Comparison of ENCODE assay signal across 9 mouse cellular contexts in the genomic region with DNA sequence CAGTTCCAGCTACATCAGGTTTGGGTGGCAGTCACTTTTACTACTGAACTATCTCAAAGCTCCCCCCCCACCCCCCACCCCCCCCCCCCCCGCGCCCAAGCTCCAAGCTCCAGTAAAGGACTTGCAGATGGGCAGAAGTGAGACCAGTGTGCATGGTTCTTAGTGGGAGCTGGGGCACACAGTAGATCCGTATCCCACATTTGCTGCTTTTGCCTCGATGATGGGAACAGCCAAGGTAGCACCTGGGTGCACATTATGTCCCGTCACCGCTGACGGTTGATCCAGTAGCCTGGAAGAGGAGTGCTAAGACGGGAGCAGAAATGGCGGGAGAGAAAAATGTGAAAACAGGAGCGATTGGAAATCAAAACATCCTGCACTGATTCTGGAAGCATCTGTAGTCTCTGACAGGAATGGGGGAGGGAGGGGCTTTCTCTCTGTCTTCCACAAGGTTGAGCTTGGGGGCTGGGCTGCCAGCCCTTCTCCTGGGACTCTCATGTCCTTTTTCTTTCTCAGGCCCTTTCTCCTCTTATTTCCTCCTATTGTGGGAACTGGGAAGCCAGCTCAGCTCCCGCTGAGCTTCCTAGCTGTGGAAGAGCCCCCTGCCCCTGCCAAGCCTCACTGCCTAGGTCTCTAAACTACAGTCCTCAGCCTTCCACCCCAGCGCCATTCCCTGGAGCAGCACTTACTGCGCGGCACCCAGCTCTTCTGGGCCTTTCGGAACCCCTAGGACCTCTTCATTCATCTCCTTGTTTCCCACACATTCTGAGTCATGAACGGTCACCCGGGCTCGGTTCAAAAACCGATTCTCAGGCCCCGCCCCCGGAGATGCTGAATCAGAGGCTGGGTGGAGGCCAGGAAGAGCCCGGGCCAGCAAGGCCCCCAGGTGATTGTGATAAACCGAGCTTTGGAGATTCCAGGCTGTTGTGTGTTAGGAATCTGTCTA. TPM values are rescaled to one million over a fixed set of nuclear protein-coding genes. Genes with fewer than 3 reads are reported as not detected.
DNase-seq lines count a peak whose midpoint lies in the region; ATAC-seq and TF ChIP-seq lines count a peak whose summit lies in the region.
"Had no signal": no experiment of that assay in that cellular context is flagged by ENCODE, and none has a peak within 500 bp of the region (broad histone marks: within the 10 kb centered on the region; RNA-seq: fewer than 3 reads in every experiment).

No protein-coding gene starts in this region.

- no peak for TF ChIP-seq EP300 in liver, embryonic 14.5 days (IDR thresholded peaks at IDR 0.05; ENCODE audit: low read depth)

- peak overlapping the region; percentile 37 for H3K9ac ChIP-seq in intestine, embryonic 14.5 days (ENCODE audit: low read length)
- H3K9ac ChIP-seq in liver, embryonic 14.5 days (replicated peaks), result no peak overlapping the region

- no peak for TF ChIP-seq CTCF in liver, embryonic 14.5 days (IDR thresholded peaks at IDR 0.05; ENCODE audit: low read depth)
- no peak for TF ChIP-seq CTCF in olfactory bulb, adult 2 months (IDR thresholded peaks at IDR 0.05; ENCODE audit: insufficient read depth, low read depth, low read length)

- DNase-seq in left cerebral cortex, adult 18-20 months (ENCODE audit: low spot score in 2 of 2), result peak; percentile 20 to 23
- no peak for DNase-seq in left cerebral cortex, postnatal 14 days (ENCODE audit: low spot score in 2 of 2)
- peak; percentile 56 to 68 for DNase-seq in cerebellum, postnatal 25 days
- peak; percentile 27 to 38 for DNase-seq in gastrocnemius, postnatal 36 days
- DNase-seq in intestine, embryonic 14.5 days (ENCODE audit: low spot score), result peak; percentile 77
- peak in 1 of 3 experiments; percentile 2 for DNase-seq in liver, embryonic 14.5 days (ENCODE audit: low read depth in 3 of 3, low spot score in 3 of 3)

- intact Hi-C loops in left cerebral cortex, postnatal 14 days (cut with DNase I), result no loop called here
- intact Hi-C loops in gastrocnemius, postnatal 36 days (cut with DNase I), result no loop called here

- H3K4me2 ChIP-seq in intestine, embryonic 14.5 days (ENCODE audit: low read length), result peak overlapping the region; percentile 47
- H3K4me2 ChIP-seq in liver, embryonic 14.5 days (ENCODE audit: low read depth), result peak overlapping the region; percentile 3

- peak overlapping the region; percentile 2; the same call in 1 of the 2 replicates for H3K27ac ChIP-seq in intestine, embryonic 14.5 days (ENCODE audit: low read depth)
- H3K27ac ChIP-seq in liver, embryonic 14.5 days, result no peak overlapping the region
- H3K27ac ChIP-seq in olfactory bulb, adult 2 months (ENCODE audit: insufficient read depth, low read depth, low read length), result no peak overlapping the region

- no peaks in the 10 kb centered on the region for H3K9me3 ChIP-seq in intestine, embryonic 14.5 days (ENCODE audit: control insufficient read depth, low read length)
- no peaks in the 10 kb centered on the region for H3K9me3 ChIP-seq in liver, embryonic 14.5 days (ENCODE audit: control insufficient read depth, low read length)
- H3K9me3 ChIP-seq: G1E had no signal

- H3K27me3 ChIP-seq in intestine, embryonic 14.5 days (replicated peaks; ENCODE audit: control insufficient read depth, insufficient read depth, low read length), result no peaks in the 10 kb centered on the region
- no peaks in the 10 kb centered on the region for H3K27me3 ChIP-seq in liver, embryonic 14.5 days (ENCODE audit: control insufficient read depth, insufficient read depth, low read length)

- no peaks in the 10 kb centered on the region for H3K36me3 ChIP-seq in intestine, embryonic 14.5 days (ENCODE audit: control insufficient read depth, insufficient read depth, low read length)
- no peaks in the 10 kb centered on the region for H3K36me3 ChIP-seq in liver, embryonic 14.5 days (replicated peaks; ENCODE audit: control insufficient read depth, insufficient read depth, low read depth)
- H3K36me3 ChIP-seq: G1E had no signal

- TF ChIP-seq POLR2A in olfactory bulb, adult 2 months (IDR thresholded peaks at IDR 0.05; ENCODE audit: insufficient read depth, low read depth, low read length), result no peak

- peak overlapping the region; percentile 23 for H3K4me3 ChIP-seq in intestine, embryonic 14.5 days (ENCODE audit: low read depth, low read length)
- H3K4me3 ChIP-seq in liver, embryonic 14.5 days (ENCODE audit: insufficient read depth in 1 of 2, low read depth in 2 of 2, low read length in 2 of 2), result no peak overlapping the region
- H3K4me3 ChIP-seq in olfactory bulb, adult 2 months (ENCODE audit: insufficient read depth, low read depth, low read length), result peak overlapping the region; percentile 18

- H3K4me1 ChIP-seq in intestine, embryonic 14.5 days (replicated peaks; ENCODE audit: control insufficient read depth, insufficient read depth, low read length), result peaks cover 8% of the 10 kb centered on the region; the same call in 1 of the 2 replicates
- H3K4me1 ChIP-seq in liver, embryonic 14.5 days (replicated peaks; ENCODE audit: control insufficient read depth in 2 of 2, insufficient read depth in 2 of 2, low read length in 1 of 2), result no peaks in the 10 kb centered on the region
- H3K4me1 ChIP-seq in olfactory bulb, adult 2 months (ENCODE audit: control insufficient read depth, insufficient read depth, low read length), result peaks cover 12% of the 10 kb centered on the region

- WGBS in intestine, embryonic 14.5 days, result 8% methylated on average over 22 of the region's 23 CpGs
- WGBS in liver, embryonic 14.5 days (ENCODE audit: insufficient replicate concordance), result 11% methylated on average over 22 of the region's 23 CpGs
- WGBS in olfactory bulb, adult 2 months, result 6% methylated on average over 23 of the region's 23 CpGs

- peak; percentile 54; the same call in 1 of the 2 replicates for ATAC-seq in intestine, embryonic 14.5 days (replicated peaks; ENCODE audit: low FRiP score, low TSS enrichment, low read depth)
- no peak for ATAC-seq in liver, embryonic 14.5 days (ENCODE audit: insufficient read depth)
- no peak for ATAC-seq in activated CD4-positive, CD25-positive, alpha-beta regulatory T cell, adult 4 months

RNA-seq across cellular contexts. Expression of gene Nhsl1, which starts 10.6 kb away (rescaled TPM):
- 10 to 100 TPM; 20.0 to 23.2 TPM for total RNA-seq in left cerebral cortex, adult 18-20 months (2021)
- 10 to 100 TPM; 45.8 to 49.3 TPM for total RNA-seq in left cerebral cortex, postnatal 14 days (2021)
- 1 to 10 TPM; 4.4 to 5.7 TPM for total RNA-seq in gastrocnemius, postnatal 36 days (2021)
- polyA plus RNA-seq in intestine, embryonic 14.5 days (2014; fragmentation: Nextera tagmentation; extraction: Ambion mirVana), result 9.7 and 10.6 TPM in 2 replicates
- polyA plus RNA-seq in liver, embryonic 14.5 days (2012; rRNA removed), result 0.55 and 0.64 TPM in 2 replicates
- polyA plus RNA-seq in liver, embryonic 14.5 days (2014; fragmentation: Nextera tagmentation; extraction: Ambion mirVana), result 0.50 and 0.75 TPM in 2 replicates
- polyA plus RNA-seq in olfactory bulb, adult 2 months (2012; ENCODE audit: insufficient read depth, insufficient read length, low replicate concordance, missing spikeins), result not detected in 2 replicates
- polyA plus RNA-seq in activated CD4-positive, CD25-positive, alpha-beta regulatory T cell, adult 4 months (2017; shearing (Covaris generic)), result under 1 TPM; 0.54 to 0.69 TPM
- polyA plus RNA-seq: G1E had no signal

Comparison
In these comparisons a context has a peak if more than half of its experiments do, and no peak if none do; other contexts are left out.
1. DNase-seq: peak in left cerebral cortex, adult 18-20 months (2 of 2), cerebellum, postnatal 25 days (2 of 2), gastrocnemius, postnatal 36 days (2 of 2) and intestine, embryonic 14.5 days (single experiment); none in left cerebral cortex, postnatal 14 days (0 of 2).
2. H3K4me3 ChIP-seq: peak in intestine, embryonic 14.5 days (single experiment) and olfactory bulb, adult 2 months (single experiment); none in liver, embryonic 14.5 days (0 of 2).